Mouse (Mus musculus): Measurements from ENCODE around the gene Hacd3. TPM values are rescaled to one million over a fixed set of nuclear protein-coding genes. Genes with fewer than 3 reads are reported as not detected.

Hacd3 gene
- 87.2 and 90.9 TPM in 2 replicates for polyA plus RNA-seq (2014; fragmentation: Nextera tagmentation; extraction: Ambion mirVana)

GRCm38 (mm10) chr9:65020991-65021886 is at the start of gene Hacd3:
Gene Hacd3 (minus strand): TSS chr9:65021693.
- Histone ChIP-seq H3K4me3 (ENCODE audit: low read depth, low read length) (peak within 1 kb of the TSS; percentile 99), H3K36me3 (ENCODE audit: control insufficient read depth, insufficient read depth, low read length) (no peaks in the 10 kb centered on the region), H3K4me1 (ENCODE audit: control insufficient read depth, insufficient read depth, low read length) (peaks cover 3% of the 10 kb centered on the region; the same call in 1 of the 2 replicates), H3K4me2 (ENCODE audit: low read depth, severe bottlenecking) (peak within 1 kb of the TSS; percentile 71), H3K27me3 (ENCODE audit: control insufficient read depth, insufficient read depth, low read length) (no peaks in the 10 kb centered on the region), H3K9me3 (ENCODE audit: control insufficient read depth, low read length) (no peaks in the 10 kb centered on the region), H3K9ac (ENCODE audit: low read length) (peak within 1 kb of the TSS; percentile 95), H3K27ac (replicated peaks; ENCODE audit: low read depth, low read length) (no peak within 1 kb of the TSS; the same call in none of the 2 replicates)
- WGBS, result under 1% methylated on average over 68 of the region's 81 CpGs
- peak; percentile 94 for DNase-seq (ENCODE audit: low spot score)
- peak; percentile 92 for ATAC-seq (ENCODE audit: insufficient number of reproducible peaks, low FRiP score, low TSS enrichment, low read depth)

DNA sequence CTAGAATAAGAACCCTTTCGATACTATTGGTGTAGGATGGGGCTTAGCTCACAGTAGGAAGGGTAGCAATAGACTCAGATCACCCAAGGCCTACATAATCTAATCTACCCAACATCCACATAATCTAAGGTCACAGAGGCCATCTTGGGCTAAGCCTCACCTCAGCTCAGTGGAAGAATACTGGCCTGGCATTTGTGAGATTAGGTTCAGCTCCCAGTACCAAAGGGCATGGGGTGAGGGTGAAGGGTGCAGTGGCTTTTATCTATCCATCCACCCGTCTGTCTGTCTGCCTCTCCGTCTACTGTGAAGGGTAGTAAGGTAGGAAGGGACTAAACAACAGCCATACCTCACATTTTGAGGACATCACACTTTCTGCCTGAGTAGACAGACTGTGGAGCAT is 49.1 kb upstream of the Hacd3 start:
- no peak overlapping the region for H3K27ac ChIP-seq (replicated peaks; ENCODE audit: low read depth, low read length)
- no peaks in the 10 kb centered on the region for H3K27me3 ChIP-seq (ENCODE audit: control insufficient read depth, insufficient read depth, low read length)
- H3K4me1 ChIP-seq (ENCODE audit: control insufficient read depth, insufficient read depth, low read length), result no peaks in the 10 kb centered on the region
- ATAC-seq (ENCODE audit: insufficient number of reproducible peaks, low FRiP score, low TSS enrichment, low read depth), result no peak
- peaks cover 20% of the 10 kb centered on the region; the same call in 1 of the 2 replicates for H3K36me3 ChIP-seq (ENCODE audit: control insufficient read depth, insufficient read depth, low read length)
- DNase-seq (ENCODE audit: low spot score), result no peak
- H3K4me2 ChIP-seq (ENCODE audit: low read depth, severe bottlenecking), result no peak overlapping the region
- 91% methylated on average over 3 of the region's 3 CpGs for WGBS
- no peak overlapping the region for H3K4me3 ChIP-seq (ENCODE audit: low read depth, low read length)
- no peaks in the 10 kb centered on the region for H3K9me3 ChIP-seq (ENCODE audit: control insufficient read depth, low read length)
- H3K9ac ChIP-seq (ENCODE audit: low read length), result no peak overlapping the region

- H3K36me3 ChIP-seq (ENCODE audit: control insufficient read depth, insufficient read depth, low read length), result peaks cover 19% of the 10 kb centered on the region
- H3K9ac ChIP-seq (ENCODE audit: low read length), result no peak overlapping the region
- H3K4me3 ChIP-seq (ENCODE audit: low read depth, low read length), result no peak overlapping the region
- H3K4me2 ChIP-seq (ENCODE audit: low read depth, severe bottlenecking), result no peak overlapping the region
- no peaks in the 10 kb centered on the region for H3K9me3 ChIP-seq (ENCODE audit: control insufficient read depth, low read length)
- DNase-seq (ENCODE audit: low spot score) (no peak), ATAC-seq (ENCODE audit: insufficient number of reproducible peaks, low FRiP score, low TSS enrichment, low read depth) (no peak)
- H3K4me1 ChIP-seq (ENCODE audit: control insufficient read depth, insufficient read depth, low read length), result no peaks in the 10 kb centered on the region
- 91% methylated on average over 7 of the region's 7 CpGs for WGBS
- no peaks in the 10 kb centered on the region for H3K27me3 ChIP-seq (ENCODE audit: control insufficient read depth, insufficient read depth, low read length)
- no peak overlapping the region for H3K27ac ChIP-seq (replicated peaks; ENCODE audit: low read depth, low read length)
Measured at GRCm38 (mm10) chr9:65064251-65064650, 42.8 kb upstream of the Hacd3 start.

DNA sequence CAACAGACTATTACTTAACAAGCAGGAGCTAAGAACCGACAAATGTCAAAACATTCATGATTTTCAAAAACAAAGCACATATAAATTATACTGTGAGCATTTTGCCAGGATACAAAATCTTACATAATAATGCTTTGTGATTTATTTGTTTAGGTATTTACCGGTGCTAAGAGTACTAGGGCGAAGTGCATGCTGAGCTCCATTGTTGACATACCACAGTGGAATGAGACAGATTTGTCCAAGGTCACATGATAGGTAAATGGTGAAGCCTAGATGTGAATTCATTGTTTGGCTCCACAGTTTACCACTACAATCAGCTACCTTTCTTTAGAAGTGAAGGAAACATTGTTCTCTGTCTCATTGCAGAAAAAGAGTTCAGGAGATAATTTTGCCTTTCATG is 29.5 kb upstream of the Hacd3 start:
- no peak for ATAC-seq (ENCODE audit: insufficient number of reproducible peaks, low FRiP score, low TSS enrichment, low read depth)
- Histone ChIP-seq H3K36me3 (ENCODE audit: control insufficient read depth, insufficient read depth, low read length) (peaks cover 27% of the 10 kb centered on the region), H3K27ac (replicated peaks; ENCODE audit: low read depth, low read length) (no peak overlapping the region), H3K4me3 (ENCODE audit: low read depth, low read length) (no peak overlapping the region), H3K4me1 (ENCODE audit: control insufficient read depth, insufficient read depth, low read length) (no peaks in the 10 kb centered on the region), H3K9ac (ENCODE audit: low read length) (no peak overlapping the region), H3K27me3 (ENCODE audit: control insufficient read depth, insufficient read depth, low read length) (no peaks in the 10 kb centered on the region), H3K9me3 (ENCODE audit: control insufficient read depth, low read length) (no peaks in the 10 kb centered on the region), H3K4me2 (ENCODE audit: low read depth, severe bottlenecking) (no peak overlapping the region)
- WGBS, result 97% methylated on average over 3 of the region's 3 CpGs
- no peak for DNase-seq (ENCODE audit: low spot score)

DNA sequence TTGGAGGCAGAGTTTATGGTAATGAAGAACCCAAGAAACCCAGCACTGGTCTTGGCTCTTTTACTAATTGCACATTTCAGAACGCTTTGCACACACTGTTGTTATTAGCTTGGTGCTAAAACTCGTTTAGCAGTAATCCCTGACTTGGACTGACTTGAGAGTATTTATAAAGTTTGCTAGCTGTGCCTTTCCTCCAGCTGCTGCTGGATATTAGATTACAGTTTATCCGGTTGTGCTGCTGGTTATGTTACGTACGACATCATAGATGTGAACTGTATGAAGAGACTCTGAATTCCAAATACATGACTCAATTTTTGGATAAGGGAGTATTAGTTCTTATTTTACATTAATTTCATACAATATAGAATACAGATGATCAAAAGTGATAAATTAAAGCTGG is 27.9 kb upstream of the Hacd3 start:
- WGBS, result 87% methylated on average over 5 of the region's 5 CpGs
- no peaks in the 10 kb centered on the region for H3K9me3 ChIP-seq (ENCODE audit: control insufficient read depth, low read length)
- no peak overlapping the region for H3K9ac ChIP-seq (ENCODE audit: low read length)
- H3K4me1 ChIP-seq (ENCODE audit: control insufficient read depth, insufficient read depth, low read length), result no peaks in the 10 kb centered on the region
- H3K36me3 ChIP-seq (ENCODE audit: control insufficient read depth, insufficient read depth, low read length), result peaks cover 28% of the 10 kb centered on the region
- no peaks in the 10 kb centered on the region for H3K27me3 ChIP-seq (ENCODE audit: control insufficient read depth, insufficient read depth, low read length)
- no peak overlapping the region for H3K27ac ChIP-seq (replicated peaks; ENCODE audit: low read depth, low read length)
- H3K4me2 ChIP-seq (ENCODE audit: low read depth, severe bottlenecking), result no peak overlapping the region
- no peak overlapping the region for H3K4me3 ChIP-seq (ENCODE audit: low read depth, low read length)
- DNase-seq (ENCODE audit: low spot score) (no peak), ATAC-seq (ENCODE audit: insufficient number of reproducible peaks, low FRiP score, low TSS enrichment, low read depth) (no peak)

GRCm38 (mm10) chr9:65046993-65047392 is 25.5 kb upstream of the Hacd3 start:
- Histone ChIP-seq H3K4me1 (ENCODE audit: control insufficient read depth, insufficient read depth, low read length) (no peaks in the 10 kb centered on the region), H3K9me3 (ENCODE audit: control insufficient read depth, low read length) (no peaks in the 10 kb centered on the region), H3K27me3 (ENCODE audit: control insufficient read depth, insufficient read depth, low read length) (no peaks in the 10 kb centered on the region), H3K4me2 (ENCODE audit: low read depth, severe bottlenecking) (no peak overlapping the region), H3K9ac (ENCODE audit: low read length) (no peak overlapping the region), H3K4me3 (ENCODE audit: low read depth, low read length) (no peak overlapping the region), H3K27ac (replicated peaks; ENCODE audit: low read depth, low read length) (no peak overlapping the region), H3K36me3 (ENCODE audit: control insufficient read depth, insufficient read depth, low read length) (peaks cover 28% of the 10 kb centered on the region)
- ATAC-seq (ENCODE audit: insufficient number of reproducible peaks, low FRiP score, low TSS enrichment, low read depth), result no peak
- DNase-seq (ENCODE audit: low spot score), result no peak
- WGBS, result 88% methylated on average over 1 of the region's 1 CpGs

- H3K9ac ChIP-seq (ENCODE audit: low read length), result no peak overlapping the region
- no peaks in the 10 kb centered on the region for H3K4me1 ChIP-seq (ENCODE audit: control insufficient read depth, insufficient read depth, low read length)
- no peak overlapping the region for H3K4me3 ChIP-seq (ENCODE audit: low read depth, low read length)
- no peak overlapping the region for H3K4me2 ChIP-seq (ENCODE audit: low read depth, severe bottlenecking)
- H3K36me3 ChIP-seq (ENCODE audit: control insufficient read depth, insufficient read depth, low read length), result peaks cover 23% of the 10 kb centered on the region; the same call in 1 of the 2 replicates
- no peaks in the 10 kb centered on the region for H3K9me3 ChIP-seq (ENCODE audit: control insufficient read depth, low read length)
- no peak for DNase-seq (ENCODE audit: low spot score)
- no peak overlapping the region for H3K27ac ChIP-seq (replicated peaks; ENCODE audit: low read depth, low read length)
- WGBS, result 97% methylated on average over 5 of the region's 5 CpGs
- H3K27me3 ChIP-seq (ENCODE audit: control insufficient read depth, insufficient read depth, low read length), result no peaks in the 10 kb centered on the region
- no peak for ATAC-seq (ENCODE audit: insufficient number of reproducible peaks, low FRiP score, low TSS enrichment, low read depth)
Measured at GRCm38 (mm10) chr9:65041430-65041829, 19.9 kb upstream of the Hacd3 start.

DNA sequence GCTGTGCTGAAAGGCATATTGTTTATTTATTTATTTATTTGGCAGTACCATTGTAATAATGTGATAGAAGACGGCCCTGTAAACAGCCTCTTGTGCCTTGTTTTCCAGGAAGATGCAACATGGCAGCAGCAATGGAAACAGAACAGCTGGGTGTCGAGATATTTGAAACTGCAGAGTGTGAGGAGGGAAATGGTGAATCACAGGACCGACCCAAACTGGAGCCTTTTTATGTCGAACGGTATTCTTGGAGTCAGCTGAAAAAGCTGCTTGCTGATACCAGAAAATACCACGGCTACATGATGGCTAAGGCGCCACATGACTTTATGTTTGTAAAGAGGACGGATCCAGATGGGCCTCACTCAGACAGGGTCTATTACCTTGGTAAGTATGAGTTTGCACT is 15.4 kb upstream of the Hacd3 start:
- peaks cover 7% of the 10 kb centered on the region; the same call in 1 of the 2 replicates for H3K4me1 ChIP-seq (ENCODE audit: control insufficient read depth, insufficient read depth, low read length)
- WGBS, result 93% methylated on average over 8 of the region's 8 CpGs
- no peaks in the 10 kb centered on the region for H3K27me3 ChIP-seq (ENCODE audit: control insufficient read depth, insufficient read depth, low read length)
- no peak overlapping the region for H3K9ac ChIP-seq (ENCODE audit: low read length)
- H3K4me2 ChIP-seq (ENCODE audit: low read depth, severe bottlenecking), result no peak overlapping the region
- no peak overlapping the region for H3K27ac ChIP-seq (replicated peaks; ENCODE audit: low read depth, low read length)
- DNase-seq (ENCODE audit: low spot score) (no peak), ATAC-seq (ENCODE audit: insufficient number of reproducible peaks, low FRiP score, low TSS enrichment, low read depth) (no peak)
- H3K36me3 ChIP-seq (ENCODE audit: control insufficient read depth, insufficient read depth, low read length), result peaks cover 17% of the 10 kb centered on the region; the same call in 1 of the 2 replicates
- H3K9me3 ChIP-seq (ENCODE audit: control insufficient read depth, low read length), result no peaks in the 10 kb centered on the region
- H3K4me3 ChIP-seq (ENCODE audit: low read depth, low read length), result no peak overlapping the region
